Mouse (Mus musculus) right cerebral cortex, adult 18-20 months (tissue): ENCODE measurements at regions not wholly inside any gene's neighbourhood (a gene's known extent, or its start where the extent isn't known, plus 50 kb on each side); places are given as distances from the start of the nearest gene placed in this dataset.
"Not testable (repeated sequence)": the region's sequence is repeated elsewhere in the genome, so short reads cannot be mapped to it uniquely, and the experiment has no call there.

Experiments
- DNase-seq: peaks from one replicate; pipeline ENCODE4 v3.0.0; 2022; ENCODE audit warnings: mixed read lengths

- no peak for DNase-seq
These were observed 659.9 kb upstream of the Kcnd2 start for GRCm38 (mm10) chr6:20555320-20555883.

GRCm38 (mm10) chr6:20572621-20573020 lies 642.7 kb upstream of the Kcnd2 start:
- DNase-seq: no peak

- DNase-seq: no peak
These were observed 640.6 kb upstream of the Kcnd2 start for GRCm38 (mm10) chr6:20574734-20575133.

- DNase-seq: no peak
These were observed 616.5 kb upstream of the Kcnd2 start for GRCm38 (mm10) chr6:20598783-20599182.

- peak; percentile 14 for DNase-seq
These were observed 611.1 kb upstream of the Kcnd2 start for GRCm38 (mm10) chr6:20604170-20604569.

- DNase-seq: no peak
These were observed 594.8 kb upstream of the Kcnd2 start for GRCm38 (mm10) chr6:20620476-20620875.

- no peak for DNase-seq
These were observed 588.9 kb upstream of the Kcnd2 start for GRCm38 (mm10) chr6:20626382-20626781.

- DNase-seq: no peak
These were observed 588.2 kb upstream of the Kcnd2 start for GRCm38 (mm10) chr6:20627071-20627470.

GRCm38 (mm10) chr6:20640301-20640700 lies 575.0 kb upstream of the Kcnd2 start:
- no peak for DNase-seq

- DNase-seq: no peak
These were observed 573.9 kb upstream of the Kcnd2 start for GRCm38 (mm10) chr6:20641375-20641774.

GRCm38 (mm10) chr6:20641851-20642250 lies 573.5 kb upstream of the Kcnd2 start:
- no peak for DNase-seq

GRCm38 (mm10) chr6:20657042-20657441 lies 558.3 kb upstream of the Kcnd2 start:
- no peak for DNase-seq

- no peak for DNase-seq
These were observed 542.1 kb upstream of the Kcnd2 start for GRCm38 (mm10) chr6:20673219-20673618.

GRCm38 (mm10) chr6:20686447-20687238 lies 528.7 kb upstream of the Kcnd2 start:
- DNase-seq: not testable (repeated sequence)

- not testable (repeated sequence) for DNase-seq
These were observed 528.1 kb upstream of the Kcnd2 start for GRCm38 (mm10) chr6:20687239-20687575.

- DNase-seq: no peak
These were observed 489.4 kb upstream of the Kcnd2 start for GRCm38 (mm10) chr6:20725948-20726347.

- DNase-seq: no peak
These were observed 476.2 kb upstream of the Kcnd2 start for GRCm38 (mm10) chr6:20739095-20739494.

- DNase-seq: no peak
These were observed 474.9 kb upstream of the Kcnd2 start for GRCm38 (mm10) chr6:20740406-20740805.

GRCm38 (mm10) chr6:20741240-20741639 lies 474.1 kb upstream of the Kcnd2 start:
- no peak for DNase-seq

GRCm38 (mm10) chr6:20757240-20757639 lies 458.1 kb upstream of the Kcnd2 start:
- no peak for DNase-seq

GRCm38 (mm10) chr6:20761300-20761699 lies 454.0 kb upstream of the Kcnd2 start:
- no peak for DNase-seq

- no peak for DNase-seq
These were observed 439.4 kb upstream of the Kcnd2 start for GRCm38 (mm10) chr6:20775872-20776271.
